8 mouse cellular contexts compared by ENCODE assay signal in the genomic region with DNA sequence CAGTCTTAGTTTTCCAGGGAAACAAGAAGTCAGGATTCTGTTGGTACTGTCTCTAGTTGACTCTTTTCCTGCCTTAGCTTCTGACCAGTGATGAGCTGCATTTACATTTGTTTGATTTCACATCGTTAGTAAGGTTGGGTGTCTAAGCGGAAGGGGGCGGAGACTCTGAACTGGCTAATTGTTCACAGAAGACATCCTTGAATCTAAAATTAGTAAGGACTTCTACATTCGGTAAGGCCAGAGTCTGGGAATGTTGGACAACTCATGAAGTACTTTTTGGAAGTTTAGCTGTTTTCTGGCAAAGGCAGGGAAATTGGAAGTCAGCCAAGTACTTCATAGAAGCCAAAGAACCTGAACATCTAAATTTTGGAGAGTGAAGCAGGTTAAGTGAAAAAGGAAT.
DNase-seq lines count a peak whose midpoint lies in the region; ATAC-seq lines count a peak whose summit lies in the region.

No protein-coding gene starts in this region.

- H3K9me3 ChIP-seq in heart, embryonic 14.5 days (ENCODE audit: control insufficient read depth, low read length) = no peaks in the 10 kb centered on the region

- H3K27ac ChIP-seq in heart, embryonic 14.5 days (replicated peaks in 1 of 2; ENCODE audit: control insufficient read depth in 1 of 2, insufficient read depth in 1 of 2, low read depth in 2 of 2, low read length in 2 of 2) = peak overlapping the region; percentile 48 to 90; a peak in 3 of 4 replicates

- H3K9ac ChIP-seq in heart, embryonic 14.5 days (ENCODE audit: low read length) = 0 out of 2 replicates have a peak overlapping the region, but pooled peaks have one; percentile 38

- H3K4me2 ChIP-seq in heart, embryonic 14.5 days (ENCODE audit: low read length) = peak overlapping the region; percentile 68

- no peaks in the 10 kb centered on the region for H3K27me3 ChIP-seq in heart, embryonic 14.5 days (ENCODE audit: control insufficient read depth, insufficient read depth, low read length)

- peaks cover 11 to 52% of the 10 kb centered on the region in 2 experiments for H3K4me1 ChIP-seq in heart, embryonic 14.5 days (ENCODE audit: control insufficient read depth in 2 of 2, insufficient read depth in 2 of 2, low read length in 2 of 2)

- H3K4me3 ChIP-seq in heart, embryonic 14.5 days (ENCODE audit: control insufficient read depth in 1 of 2, insufficient read depth in 1 of 2, low read depth in 1 of 2, low read length in 2 of 2) = peak overlapping the region in 1 of 2 experiments; percentile 30; a peak in 3 of 4 replicates

- peak; percentile 46 to 83 for DNase-seq in adrenal gland, adult (ENCODE audit: inconsistent age in 2 of 2, low spot score in 1 of 2)
- DNase-seq in adrenal gland, adult 18-20 months (ENCODE audit: low spot score in 2 of 2) = no peak
- peak; percentile 58 for DNase-seq in CD4-positive, CD25-positive, alpha-beta regulatory T cell, adult 2 months (ENCODE audit: low read depth, low spot score)
- peak; percentile 56 for DNase-seq in kidney, postnatal 10 days
- no peak for DNase-seq in retina, embryonic 14.5 days (ENCODE audit: low spot score)
- no peak for DNase-seq in MN1 (ENCODE audit: low spot score)
- DNase-seq in cerebellum, adult 8-10 months = no peak

- 44% methylated on average over 4 of the region's 4 CpGs for WGBS in heart, embryonic 14.5 days

- ATAC-seq in heart, embryonic 14.5 days (ENCODE audit: insufficient number of reproducible peaks, insufficient read depth, low FRiP score, low read depth) = no peak

- no peaks in the 10 kb centered on the region for H3K36me3 ChIP-seq in heart, embryonic 14.5 days (ENCODE audit: control insufficient read depth, insufficient read depth, low read length)

Comparison
In these comparisons a context has a peak if more than half of its experiments do, and no peak if none do; other contexts are left out.
1. DNase-seq: peak in adrenal gland, adult (2 of 2), CD4-positive, CD25-positive, alpha-beta regulatory T cell, adult 2 months (single experiment) and kidney, postnatal 10 days (single experiment); none in adrenal gland, adult 18-20 months (0 of 2), retina, embryonic 14.5 days (single experiment), MN1 (single experiment) and cerebellum, adult 8-10 months (single experiment).